Mouse (Mus musculus): ENCODE data around the gene Hmbs. TPM values are rescaled to one million over a fixed set of nuclear protein-coding genes. Genes with fewer than 3 reads are reported as not detected.
"Not testable (repeated sequence)": the region's sequence is repeated elsewhere in the genome, so short reads cannot be mapped to it uniquely, and the experiment has no call there.

Gene Hmbs
- polyA plus RNA-seq, 1 experiment from 2014 or later = 59.4 TPM

DNA sequence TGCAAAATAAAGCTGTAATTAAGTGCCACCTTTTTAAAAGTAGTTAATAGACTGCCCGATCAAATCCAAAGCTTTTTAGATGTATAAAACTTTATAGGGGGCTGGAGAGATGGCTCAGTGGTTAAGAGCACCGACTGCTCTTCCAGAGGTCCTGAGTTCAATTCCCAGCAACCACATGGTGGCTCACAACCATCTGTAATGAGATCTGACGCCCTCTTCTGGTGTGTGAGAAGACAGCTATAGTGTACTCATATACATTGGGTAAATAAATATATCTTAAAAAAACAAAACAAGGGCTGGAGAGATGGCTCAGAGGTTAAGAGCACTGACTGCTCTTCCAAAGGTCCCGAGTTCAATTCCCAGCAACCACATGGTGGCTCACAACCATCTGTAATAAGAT is 17.9 kb upstream of the Hmbs start:
- H3K9me3 ChIP-seq; H3K27me3 ChIP-seq; H3K4me1 ChIP-seq (replicated peaks): not testable (repeated sequence)
- ATAC-seq (ENCODE audit: low read depth) = peak; percentile 36; the same call in 1 of the 2 replicates
- Histone ChIP-seq H3K4me2 (peak overlapping the region; percentile 88), H3K9ac (peak overlapping the region; percentile 88), H3K36me3 (peaks cover 28% of the 10 kb centered on the region), H3K27ac (replicated peaks) (peak overlapping the region; percentile 81), H3K4me3 (peak overlapping the region; percentile 97)
- WGBS = 45% methylated on average over 4 of the region's 4 CpGs

- H3K27me3 ChIP-seq = no peaks in the 10 kb centered on the region
- peak; percentile 91 for ATAC-seq (ENCODE audit: low read depth)
- H3K27ac ChIP-seq (replicated peaks) = peak within 1 kb of the TSS; percentile 81
- peaks cover 34% of the 10 kb centered on the region for H3K36me3 ChIP-seq
- peaks cover 9% of the 10 kb centered on the region for H3K4me1 ChIP-seq (replicated peaks)
- H3K9ac ChIP-seq = peak within 1 kb of the TSS; percentile 88
- H3K4me2 ChIP-seq = peak within 1 kb of the TSS; percentile 88
- under 1% methylated on average over 44 of the region's 44 CpGs for WGBS
- no peaks in the 10 kb centered on the region for H3K9me3 ChIP-seq
- H3K4me3 ChIP-seq = peak within 1 kb of the TSS; percentile 97
Observed at GRCm38 (mm10) chr9:44361190-44361917, 17.3 kb upstream of the Hmbs start, which contains the start of gene Vps11. Vps11 (minus strand) TSS chr9:44361670.

- no peak overlapping the region for H3K4me3 ChIP-seq
- H3K27ac ChIP-seq (replicated peaks) = no peak overlapping the region
- H3K4me1 ChIP-seq (replicated peaks) = peaks cover 9% of the 10 kb centered on the region
- no peak overlapping the region for H3K9ac ChIP-seq
- no peak for ATAC-seq (ENCODE audit: low read depth)
- H3K27me3 ChIP-seq = no peaks in the 10 kb centered on the region
- peaks cover 75% of the 10 kb centered on the region for H3K36me3 ChIP-seq
- H3K4me2 ChIP-seq = no peak overlapping the region
- H3K9me3 ChIP-seq = no peaks in the 10 kb centered on the region
- WGBS = 73% methylated on average over 4 of the region's 4 CpGs
Observed at GRCm38 (mm10) chr9:44357207-44357606, 13.2 kb upstream of the Hmbs start.

- H3K4me3 ChIP-seq = no peak overlapping the region
- no peaks in the 10 kb centered on the region for H3K27me3 ChIP-seq
- no peak overlapping the region for H3K9ac ChIP-seq
- H3K4me2 ChIP-seq = no peak overlapping the region
- no peak for ATAC-seq (ENCODE audit: low read depth)
- H3K9me3 ChIP-seq = no peaks in the 10 kb centered on the region
- WGBS = 90% methylated on average over 6 of the region's 6 CpGs
- H3K36me3 ChIP-seq = peaks cover 99% of the 10 kb centered on the region
- H3K4me1 ChIP-seq (replicated peaks) = no peaks in the 10 kb centered on the region
- H3K27ac ChIP-seq (replicated peaks) = no peak overlapping the region
Observed at GRCm38 (mm10) chr9:44353142-44353541, 9.1 kb upstream of the Hmbs start.

DNA sequence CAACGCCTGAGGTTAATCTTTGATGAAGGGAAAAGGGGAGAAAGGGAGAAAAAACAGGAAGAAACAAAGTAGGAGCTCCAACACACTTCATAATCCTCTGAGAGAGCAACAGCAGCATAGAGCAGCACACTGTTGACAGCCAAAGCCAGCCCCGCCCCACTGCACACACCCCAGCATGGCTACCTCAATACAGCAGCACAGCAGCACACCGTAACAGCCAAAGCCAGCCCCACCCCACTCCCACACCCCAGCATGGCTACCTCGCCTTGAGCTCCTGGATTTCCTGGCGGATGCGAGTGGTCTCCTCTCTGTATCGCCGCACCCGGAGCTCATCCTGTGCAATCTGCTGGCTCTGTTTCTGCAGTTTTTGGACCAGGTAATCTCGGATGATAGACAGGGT is 8.3 kb upstream of the Hmbs start:
- no peak for ATAC-seq (ENCODE audit: low read depth)
- Histone ChIP-seq H3K36me3 (peaks cover 99% of the 10 kb centered on the region), H3K4me3 (no peak overlapping the region), H3K4me2 (no peak overlapping the region), H3K27me3 (no peaks in the 10 kb centered on the region), H3K4me1 (replicated peaks) (no peaks in the 10 kb centered on the region), H3K27ac (replicated peaks) (no peak overlapping the region), H3K9ac (no peak overlapping the region), H3K9me3 (no peaks in the 10 kb centered on the region)
- WGBS = 92% methylated on average over 10 of the region's 10 CpGs

DNA sequence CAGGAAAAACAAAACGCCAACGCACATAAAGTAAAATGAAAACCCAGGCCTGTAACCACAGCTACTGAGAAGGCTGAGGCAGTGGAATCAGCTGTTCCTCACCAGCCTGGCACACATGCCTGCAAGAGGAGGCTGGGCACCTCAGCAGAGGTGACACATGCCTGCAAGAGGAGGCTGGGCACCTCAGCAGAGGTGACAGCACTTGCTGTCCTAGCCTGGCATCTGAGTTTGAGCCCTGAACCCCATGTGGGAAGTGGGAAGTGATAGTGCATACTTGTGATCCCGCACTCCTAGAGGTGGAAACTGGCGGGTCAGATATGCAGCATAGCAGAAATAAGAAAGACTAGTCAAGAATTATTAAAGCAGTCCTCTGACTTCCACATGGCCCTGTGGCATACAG is 7.4 kb upstream of the Hmbs start:
- Histone ChIP-seq H3K4me2 (no peak overlapping the region), H3K36me3 (peaks cover 99% of the 10 kb centered on the region), H3K27me3 (no peaks in the 10 kb centered on the region), H3K9me3 (no peaks in the 10 kb centered on the region), H3K4me3 (no peak overlapping the region), H3K27ac (replicated peaks) (no peak overlapping the region), H3K4me1 (replicated peaks) (no peaks in the 10 kb centered on the region), H3K9ac (no peak overlapping the region)
- WGBS = 94% methylated on average over 4 of the region's 4 CpGs
- ATAC-seq (ENCODE audit: low read depth) = no peak

DNA sequence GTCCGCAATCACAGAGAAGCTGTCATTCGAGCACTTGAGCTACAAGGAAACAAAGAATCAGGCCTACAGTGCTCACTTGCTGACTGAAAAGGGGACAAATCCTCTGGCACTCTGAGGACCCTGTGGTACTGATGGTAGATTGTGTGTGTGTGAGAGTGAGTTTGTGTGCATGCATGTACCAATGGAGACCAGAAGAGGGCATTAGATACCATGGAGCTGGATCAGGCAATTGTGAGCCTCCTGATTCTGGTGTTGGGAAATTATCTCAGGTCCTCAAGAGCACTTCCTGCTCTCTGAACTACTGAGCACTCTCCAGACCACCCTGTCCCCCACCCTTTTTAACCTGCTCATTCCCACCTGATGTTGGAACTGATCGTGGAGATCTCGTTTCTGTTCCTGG is 4.5 kb upstream of the Hmbs start:
- H3K4me1 ChIP-seq (replicated peaks) = 0 out of 2 replicates have a peak, but pooled peaks cover 4% of the 10 kb centered on the region
- 99% methylated on average over 4 of the region's 4 CpGs for WGBS
- H3K27ac ChIP-seq (replicated peaks) = no peak overlapping the region
- H3K4me3 ChIP-seq = no peak overlapping the region
- no peaks in the 10 kb centered on the region for H3K9me3 ChIP-seq
- peaks cover 78% of the 10 kb centered on the region for H3K36me3 ChIP-seq
- no peaks in the 10 kb centered on the region for H3K27me3 ChIP-seq
- no peak overlapping the region for H3K4me2 ChIP-seq
- ATAC-seq (ENCODE audit: low read depth) = no peak
- H3K9ac ChIP-seq = no peak overlapping the region

GRCm38 (mm10) chr9:44347621-44348020 is 3.6 kb upstream of the Hmbs start:
- H3K27me3 ChIP-seq = no peaks in the 10 kb centered on the region
- peaks cover 68% of the 10 kb centered on the region for H3K36me3 ChIP-seq
- no peak for ATAC-seq (ENCODE audit: low read depth)
- H3K27ac ChIP-seq (replicated peaks) = no peak overlapping the region
- 89% methylated on average over 4 of the region's 4 CpGs for WGBS
- H3K4me3 ChIP-seq = no peak overlapping the region
- H3K9me3 ChIP-seq = no peaks in the 10 kb centered on the region
- no peak overlapping the region for H3K4me2 ChIP-seq
- peaks cover 13% of the 10 kb centered on the region for H3K4me1 ChIP-seq (replicated peaks)
- H3K9ac ChIP-seq = no peak overlapping the region

- H3K9ac ChIP-seq = no peak overlapping the region
- no peaks in the 10 kb centered on the region for H3K27me3 ChIP-seq
- ATAC-seq (ENCODE audit: low read depth) = no peak
- no peak overlapping the region for H3K27ac ChIP-seq (replicated peaks)
- H3K36me3 ChIP-seq = peaks cover 64% of the 10 kb centered on the region
- H3K4me3 ChIP-seq = no peak overlapping the region
- WGBS = 95% methylated on average over 9 of the region's 9 CpGs
- H3K9me3 ChIP-seq = no peaks in the 10 kb centered on the region
- H3K4me1 ChIP-seq (replicated peaks) = peaks cover 16% of the 10 kb centered on the region
- no peak overlapping the region for H3K4me2 ChIP-seq
Observed at GRCm38 (mm10) chr9:44347166-44347565, 3.1 kb upstream of the Hmbs start.

DNA sequence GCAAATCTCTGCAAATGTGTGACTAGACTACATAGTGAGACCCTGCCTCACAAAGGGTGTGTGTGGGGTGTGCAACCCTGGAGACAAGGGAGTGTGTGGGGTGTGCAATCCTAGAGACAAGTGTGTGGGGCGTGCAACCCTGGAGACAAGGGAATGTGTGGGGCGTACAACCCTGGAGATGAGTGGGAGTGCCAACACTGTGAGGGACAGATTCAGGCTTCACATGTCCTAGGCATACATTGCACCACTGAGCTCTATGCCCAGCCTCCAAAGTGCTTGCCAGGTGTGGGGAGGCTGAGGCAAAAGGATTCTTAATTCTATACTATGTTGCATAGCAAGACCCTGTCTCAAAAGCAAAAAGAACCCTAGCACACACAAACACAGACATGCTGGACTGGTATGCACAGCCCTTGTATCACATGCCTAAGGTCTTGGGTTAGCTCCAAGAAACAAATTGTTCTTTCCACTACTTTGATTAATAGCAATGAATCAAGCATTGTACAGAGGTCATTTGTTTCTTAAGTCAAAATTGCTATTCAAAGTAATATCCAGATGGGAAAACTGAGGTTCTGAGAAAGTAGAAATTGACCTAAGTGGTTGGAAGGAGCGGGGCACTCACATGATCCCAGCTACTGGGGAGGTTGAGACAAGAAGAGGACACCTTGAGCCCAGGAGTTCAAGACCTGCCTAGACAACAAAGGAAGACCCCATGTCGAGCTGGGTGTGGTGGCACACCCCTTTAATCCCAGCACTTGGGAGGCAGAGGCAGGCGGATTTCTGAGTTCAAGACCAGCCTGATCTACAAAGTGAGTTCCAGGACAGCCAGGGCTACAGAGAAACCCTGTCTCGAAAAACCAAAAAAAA is 1.8 kb upstream of the Hmbs start:
- Histone ChIP-seq H3K4me3 (no peak overlapping the region), H3K4me1 (replicated peaks) (peaks cover 16% of the 10 kb centered on the region), H3K27me3 (no peaks in the 10 kb centered on the region), H3K9me3 (no peaks in the 10 kb centered on the region), H3K36me3 (peaks cover 58% of the 10 kb centered on the region), H3K4me2 (no peak overlapping the region), H3K27ac (replicated peaks) (no peak overlapping the region), H3K9ac (no peak overlapping the region)
- ATAC-seq (ENCODE audit: low read depth) = no peak
- 91% methylated on average over 6 of the region's 6 CpGs for WGBS

GRCm38 (mm10) chr9:44343290-44343689 is 738 bp downstream of the Hmbs start:
- Histone ChIP-seq H3K27ac (replicated peaks) (peak overlapping the region; percentile 98), H3K4me1 (replicated peaks) (peaks cover 16% of the 10 kb centered on the region), H3K9me3 (no peaks in the 10 kb centered on the region), H3K4me3 (peak overlapping the region; percentile 79), H3K4me2 (peak overlapping the region; percentile 77), H3K27me3 (no peaks in the 10 kb centered on the region), H3K9ac (peak overlapping the region; percentile 83), H3K36me3 (peaks cover 50% of the 10 kb centered on the region)
- peak; percentile 17; the same call in 1 of the 2 replicates for ATAC-seq (ENCODE audit: low read depth)
- 15% methylated on average over 6 of the region's 6 CpGs for WGBS

GRCm38 (mm10) chr9:44342605-44343004 is 1.4 kb downstream of the Hmbs start:
- Histone ChIP-seq H3K9ac (peak overlapping the region; percentile 83; the same call in 1 of the 2 replicates), H3K4me2 (peak overlapping the region; percentile 77)
- 100% methylated on average over 1 of the region's 1 CpGs for WGBS

More at GRCm38 (mm10) chr9:44342605-44343004, 1.4 kb downstream of the Hmbs start:
- Histone ChIP-seq H3K4me1 (replicated peaks) (peaks cover 21% of the 10 kb centered on the region), H3K9me3 (no peaks in the 10 kb centered on the region), H3K27ac (replicated peaks) (no peak overlapping the region), H3K4me3 (0 out of 2 replicates have a peak overlapping the region, but pooled peaks have one; percentile 79), H3K27me3 (no peaks in the 10 kb centered on the region), H3K36me3 (peaks cover 47% of the 10 kb centered on the region)
- ATAC-seq (ENCODE audit: low read depth) = no peak
